Mouse (Mus musculus): Measurements from ENCODE around the gene Cacna2d1. TPM values are rescaled to one million over a fixed set of nuclear protein-coding genes. Genes with fewer than 3 reads are reported as not detected.

Gene Cacna2d1
- polyA plus RNA-seq, 1 experiment from 2014 or later = 1.6 TPM

DNA sequence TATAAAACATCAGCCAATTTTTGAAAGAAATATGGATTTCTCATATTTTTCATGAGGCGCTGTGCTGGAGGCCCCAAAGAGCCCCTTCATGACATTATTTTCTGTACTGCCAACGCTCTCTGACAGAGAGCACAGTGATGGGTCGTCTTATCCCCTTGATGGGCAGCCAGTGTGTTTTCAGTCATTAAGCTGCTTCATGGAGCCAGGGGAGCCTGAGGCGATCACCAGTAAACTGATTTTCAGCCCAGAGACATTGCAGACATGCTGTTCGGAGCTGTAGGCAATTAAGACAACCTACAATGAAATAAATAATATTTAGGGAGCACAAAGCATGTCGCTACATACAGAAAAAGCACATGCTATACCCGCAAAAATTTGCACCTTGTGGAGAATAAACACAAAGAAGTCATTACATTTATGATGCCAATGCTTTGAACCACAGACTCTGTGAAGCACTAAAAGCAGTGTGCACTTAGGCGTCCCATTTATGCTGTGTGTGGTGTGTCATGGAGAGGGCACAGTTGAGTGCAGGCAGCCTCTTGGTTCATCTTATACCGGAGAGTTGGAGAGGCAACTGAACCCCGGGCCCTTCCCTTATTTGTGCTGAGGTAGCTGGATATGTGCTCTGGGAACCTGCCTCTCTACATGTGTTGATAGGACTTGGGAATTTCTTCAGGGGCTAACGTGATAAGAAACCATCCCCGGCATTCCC, 57.1 kb downstream of the Cacna2d1 start:
- 61% methylated on average over 12 of the region's 12 CpGs for WGBS (ENCODE audit: insufficient replicate concordance)
- no peaks in the 10 kb centered on the region for H3K4me1 ChIP-seq
- ATAC-seq = no peak
- no peak overlapping the region for H3K27ac ChIP-seq
- H3K27me3 ChIP-seq (replicated peaks) = no peaks in the 10 kb centered on the region
- H3K36me3 ChIP-seq = no peaks in the 10 kb centered on the region
- H3K4me3 ChIP-seq = no peak overlapping the region
- no peaks in the 10 kb centered on the region for H3K9me3 ChIP-seq (replicated peaks)
- no peak overlapping the region for H3K4me2 ChIP-seq
- H3K9ac ChIP-seq = no peak overlapping the region

DNA sequence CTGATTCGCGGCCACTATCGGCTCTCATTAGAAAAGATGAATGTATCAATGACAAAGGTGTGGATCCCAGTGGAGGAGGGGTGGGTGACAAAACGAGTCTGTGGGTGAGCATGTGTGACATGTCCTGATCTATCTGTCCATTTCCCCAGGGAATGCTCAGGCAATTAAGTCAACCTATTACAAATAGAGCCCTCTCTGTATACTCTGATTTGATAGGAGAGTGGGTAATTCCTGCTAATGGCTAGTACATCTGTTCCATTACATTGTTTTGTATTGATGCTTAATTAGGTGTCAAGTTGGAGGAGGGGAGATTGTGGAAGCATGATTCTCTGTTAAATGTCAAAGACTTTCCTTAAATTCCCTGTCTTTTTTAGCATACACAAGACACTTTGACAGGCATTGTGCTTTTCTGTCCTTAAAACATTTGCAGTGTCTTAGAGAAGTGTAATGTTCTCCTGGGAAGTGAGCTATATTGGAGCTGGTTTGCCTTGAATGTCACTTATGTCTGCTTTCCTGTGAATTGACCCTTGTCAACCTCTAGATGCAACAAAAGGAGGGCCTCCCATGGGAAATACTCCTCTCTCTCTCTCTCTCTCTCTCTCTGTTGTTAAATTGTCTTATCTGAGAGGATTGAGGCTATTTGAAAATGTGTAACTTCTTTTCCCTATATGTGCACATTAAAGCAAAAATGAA, 58.9 kb downstream of the Cacna2d1 start:
- Histone ChIP-seq H3K36me3 (no peaks in the 10 kb centered on the region), H3K9ac (no peak overlapping the region), H3K27ac (no peak overlapping the region), H3K4me1 (no peaks in the 10 kb centered on the region), H3K9me3 (replicated peaks) (no peaks in the 10 kb centered on the region), H3K27me3 (replicated peaks) (no peaks in the 10 kb centered on the region), H3K4me3 (no peak overlapping the region), H3K4me2 (no peak overlapping the region)
- ATAC-seq = no peak
- WGBS (ENCODE audit: insufficient replicate concordance) = 67% methylated on average over 4 of the region's 4 CpGs

DNA sequence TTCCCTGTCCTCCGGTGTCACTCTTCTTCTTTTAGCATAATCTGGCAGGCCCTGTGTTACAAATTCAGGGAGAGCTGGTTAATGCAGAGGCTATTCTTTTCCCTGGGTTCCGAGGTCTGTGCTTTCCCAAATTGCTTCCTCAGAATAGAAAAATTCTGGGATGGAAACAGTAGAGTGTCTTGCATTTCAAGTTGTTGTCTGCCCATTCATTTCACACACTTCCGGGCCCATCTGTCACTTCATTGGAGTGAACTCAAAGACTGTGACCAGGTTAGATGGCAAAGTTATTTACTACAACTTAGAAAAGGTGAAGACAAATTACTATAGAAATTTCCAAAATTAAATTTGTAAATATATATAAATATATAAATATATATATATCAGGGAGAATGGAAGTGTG, 62.7 kb downstream of the Cacna2d1 start:
- Histone ChIP-seq H3K4me1 (no peaks in the 10 kb centered on the region), H3K9me3 (replicated peaks) (no peaks in the 10 kb centered on the region), H3K27me3 (replicated peaks) (no peaks in the 10 kb centered on the region), H3K4me2 (no peak overlapping the region), H3K4me3 (no peak overlapping the region), H3K27ac (no peak overlapping the region), H3K36me3 (no peaks in the 10 kb centered on the region), H3K9ac (no peak overlapping the region)
- ATAC-seq = no peak
- 61% methylated on average over 3 of the region's 3 CpGs for WGBS (ENCODE audit: insufficient replicate concordance)

DNA sequence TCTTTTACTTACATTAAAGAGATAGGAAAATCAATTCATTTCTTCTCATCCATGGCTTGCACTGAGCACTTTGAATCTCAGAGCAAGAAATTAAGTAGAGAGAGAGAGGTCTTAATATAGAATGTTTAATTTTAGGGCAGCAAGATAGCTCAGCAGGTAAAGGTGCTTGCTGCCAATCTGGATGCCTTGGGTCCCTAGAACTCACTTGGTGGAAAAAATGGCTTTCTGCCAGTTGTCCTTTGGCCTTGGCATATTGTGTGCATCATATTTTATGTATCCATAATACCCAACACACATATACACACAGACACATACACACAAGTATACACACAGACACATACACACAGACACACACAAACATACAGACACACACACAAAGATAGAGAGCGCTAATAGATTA, 63.3 kb downstream of the Cacna2d1 start:
- Histone ChIP-seq H3K27me3 (replicated peaks) (no peaks in the 10 kb centered on the region), H3K4me3 (no peak overlapping the region), H3K27ac (no peak overlapping the region), H3K9me3 (replicated peaks) (no peaks in the 10 kb centered on the region), H3K9ac (no peak overlapping the region), H3K36me3 (no peaks in the 10 kb centered on the region), H3K4me1 (no peaks in the 10 kb centered on the region), H3K4me2 (no peak overlapping the region)
- 72% methylated on average over 1 of the region's 1 CpGs for WGBS (ENCODE audit: insufficient replicate concordance)
- ATAC-seq = no peak

DNA sequence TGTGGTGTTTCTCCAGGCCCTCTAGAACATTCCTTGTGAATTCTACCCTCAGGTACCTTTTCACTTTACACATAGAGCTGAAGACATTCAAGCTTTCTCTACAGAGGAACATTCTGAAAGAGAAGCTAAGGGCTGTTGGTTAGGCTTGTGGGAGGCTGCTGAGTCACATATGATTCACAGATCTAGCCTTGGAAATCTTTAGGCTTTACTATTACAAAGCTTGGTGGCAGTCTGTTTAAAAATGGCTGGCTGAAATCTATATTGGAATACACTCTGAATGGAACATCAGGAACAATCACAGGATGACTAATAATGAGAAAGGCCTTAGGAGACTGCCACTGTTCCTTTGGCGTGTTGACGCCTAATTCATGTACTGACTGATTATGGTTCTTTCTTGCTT, 66.4 kb downstream of the Cacna2d1 start:
- 76% methylated on average over 2 of the region's 2 CpGs for WGBS (ENCODE audit: insufficient replicate concordance)
- H3K4me2 ChIP-seq = no peak overlapping the region
- H3K27ac ChIP-seq = no peak overlapping the region
- no peak for ATAC-seq
- no peak overlapping the region for H3K9ac ChIP-seq
- H3K4me1 ChIP-seq = no peaks in the 10 kb centered on the region
- no peaks in the 10 kb centered on the region for H3K9me3 ChIP-seq (replicated peaks)
- no peak overlapping the region for H3K4me3 ChIP-seq
- H3K27me3 ChIP-seq (replicated peaks) = no peaks in the 10 kb centered on the region
- H3K36me3 ChIP-seq = no peaks in the 10 kb centered on the region

DNA sequence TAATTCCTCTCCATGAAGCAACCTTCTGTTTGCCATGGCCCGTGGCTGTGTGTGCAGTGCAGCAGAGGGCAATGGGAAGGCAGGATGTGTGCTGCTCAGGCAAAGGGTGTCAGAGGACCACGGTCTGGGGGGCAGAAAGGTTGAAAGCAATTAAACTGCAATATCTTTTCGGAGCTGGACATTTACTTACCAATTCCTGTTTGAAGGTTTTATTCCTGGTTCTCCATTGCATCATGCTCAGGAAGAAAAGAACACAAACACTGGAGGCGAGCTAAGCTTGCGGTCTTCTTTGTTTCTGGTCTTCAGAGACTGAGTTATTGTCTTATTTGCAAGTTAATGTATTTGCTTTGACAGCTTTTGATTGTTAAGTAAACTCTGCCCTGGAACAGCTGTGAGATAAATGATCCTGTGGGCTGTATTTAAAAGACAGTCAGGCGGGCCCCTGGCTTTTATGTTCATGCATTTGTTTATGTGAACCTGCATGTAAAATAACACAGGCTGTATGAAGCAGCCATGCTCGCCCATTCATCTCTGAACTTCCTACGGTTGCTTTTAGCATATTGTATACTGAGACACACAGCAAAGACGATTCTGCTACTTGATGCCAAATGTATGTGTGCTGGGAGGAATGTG, 68.1 kb downstream of the Cacna2d1 start:
- no peak for ATAC-seq
- no peaks in the 10 kb centered on the region for H3K27me3 ChIP-seq (replicated peaks)
- no peak overlapping the region for H3K4me3 ChIP-seq
- no peak overlapping the region for H3K9ac ChIP-seq
- no peaks in the 10 kb centered on the region for H3K4me1 ChIP-seq
- H3K4me2 ChIP-seq = no peak overlapping the region
- no peak overlapping the region for H3K27ac ChIP-seq
- 46% methylated on average over 9 of the region's 9 CpGs for WGBS (ENCODE audit: insufficient replicate concordance)
- H3K9me3 ChIP-seq (replicated peaks) = no peaks in the 10 kb centered on the region
- H3K36me3 ChIP-seq = no peaks in the 10 kb centered on the region

DNA sequence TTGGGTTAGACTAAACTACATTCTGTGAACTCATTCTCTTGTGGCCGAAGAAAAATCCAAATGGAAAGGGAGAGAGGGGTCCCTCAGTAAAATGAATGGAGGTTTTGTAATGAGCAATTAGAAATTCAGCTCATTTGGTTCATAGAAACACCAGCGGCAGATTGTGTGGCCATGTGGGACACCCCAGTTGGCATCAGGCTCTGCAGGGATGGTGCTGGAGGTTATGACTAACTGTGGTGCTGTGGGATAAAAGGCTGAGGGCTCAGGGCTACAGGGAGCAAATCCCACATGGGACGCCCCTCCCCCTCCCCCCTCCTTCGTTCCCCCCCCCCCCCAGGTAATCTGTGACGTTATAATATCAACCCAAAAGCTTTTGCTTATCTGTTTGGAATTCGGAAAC, 69.8 kb downstream of the Cacna2d1 start:
- WGBS (ENCODE audit: insufficient replicate concordance) = 36% methylated on average over 6 of the region's 6 CpGs
- Histone ChIP-seq H3K4me3 (no peak overlapping the region), H3K4me1 (no peaks in the 10 kb centered on the region), H3K27ac (no peak overlapping the region), H3K4me2 (no peak overlapping the region), H3K9me3 (replicated peaks) (no peaks in the 10 kb centered on the region), H3K9ac (no peak overlapping the region), H3K27me3 (replicated peaks) (no peaks in the 10 kb centered on the region), H3K36me3 (no peaks in the 10 kb centered on the region)
- no peak for ATAC-seq

DNA sequence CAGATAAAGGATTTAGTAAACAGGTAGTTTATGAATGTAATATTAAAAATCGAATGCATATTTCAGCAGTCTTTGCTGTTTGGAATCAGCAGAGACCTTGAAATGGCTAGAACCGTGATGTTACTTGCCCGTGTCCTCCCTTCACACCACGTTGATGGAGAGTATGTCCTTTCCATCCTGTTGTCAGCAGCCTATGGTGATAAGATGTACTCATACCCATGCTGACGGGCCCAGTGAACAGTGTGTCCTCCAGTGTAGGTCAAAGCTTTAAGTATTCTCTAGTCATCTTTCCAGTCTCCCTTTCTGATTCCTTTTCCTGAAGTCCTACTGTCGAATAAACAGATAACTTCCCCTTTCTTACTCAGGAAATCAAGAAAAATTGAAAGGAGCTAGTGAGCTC, 72.5 kb downstream of the Cacna2d1 start:
- WGBS (ENCODE audit: insufficient replicate concordance) = 57% methylated on average over 6 of the region's 6 CpGs
- ATAC-seq = no peak
- Histone ChIP-seq H3K4me2 (no peak overlapping the region), H3K27ac (no peak overlapping the region), H3K9me3 (replicated peaks) (no peaks in the 10 kb centered on the region), H3K9ac (no peak overlapping the region), H3K4me3 (no peak overlapping the region), H3K36me3 (no peaks in the 10 kb centered on the region), H3K4me1 (no peaks in the 10 kb centered on the region), H3K27me3 (replicated peaks) (no peaks in the 10 kb centered on the region)

DNA sequence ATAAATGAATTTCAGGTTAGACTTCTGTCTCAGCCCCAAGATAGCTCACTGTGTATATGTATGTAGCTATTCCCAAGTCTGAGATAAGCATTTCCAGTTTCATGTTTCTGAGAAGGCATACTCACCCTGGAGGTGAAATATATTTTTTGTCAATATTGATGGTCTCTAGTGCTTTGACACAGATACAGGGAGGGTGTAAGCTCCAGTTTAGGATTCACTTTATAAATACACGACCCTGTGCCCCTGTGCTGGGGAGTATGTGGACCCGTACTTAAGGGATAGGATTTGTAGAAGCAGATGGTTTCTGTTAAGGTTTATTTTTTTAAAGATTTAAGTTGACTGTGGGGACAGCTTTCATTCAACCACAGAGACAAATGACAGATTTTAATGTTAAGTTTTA, 79.2 kb downstream of the Cacna2d1 start:
- no peak for ATAC-seq
- Histone ChIP-seq H3K9me3 (replicated peaks) (no peaks in the 10 kb centered on the region), H3K9ac (no peak overlapping the region), H3K4me1 (no peaks in the 10 kb centered on the region), H3K27me3 (replicated peaks) (no peaks in the 10 kb centered on the region), H3K4me2 (no peak overlapping the region), H3K4me3 (no peak overlapping the region), H3K27ac (no peak overlapping the region), H3K36me3 (no peaks in the 10 kb centered on the region)
- WGBS (ENCODE audit: insufficient replicate concordance) = 71% methylated on average over 2 of the region's 2 CpGs

DNA sequence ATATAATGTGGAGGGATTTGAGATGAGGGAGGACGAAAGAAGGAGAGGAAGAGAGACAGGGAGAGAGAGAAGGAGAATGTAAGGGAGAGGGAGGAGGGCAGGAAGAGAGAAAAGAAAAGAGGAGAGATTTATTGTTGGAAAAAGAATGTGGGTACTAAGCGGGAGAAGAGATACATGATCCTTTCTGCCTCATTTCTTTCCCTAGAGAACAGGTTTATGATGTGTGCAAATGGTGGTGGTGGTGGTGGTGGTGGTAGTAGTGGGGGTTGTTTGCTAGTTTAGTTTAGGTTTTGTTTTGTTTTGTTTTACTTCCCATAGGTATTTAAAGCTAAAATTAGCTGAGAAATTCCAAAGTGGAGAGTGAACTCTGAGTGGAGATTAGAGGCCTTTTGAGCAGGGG, 79.9 kb downstream of the Cacna2d1 start:
- Histone ChIP-seq H3K36me3 (no peaks in the 10 kb centered on the region), H3K27ac (no peak overlapping the region), H3K4me3 (no peak overlapping the region), H3K9ac (no peak overlapping the region), H3K27me3 (replicated peaks) (no peaks in the 10 kb centered on the region), H3K9me3 (replicated peaks) (no peaks in the 10 kb centered on the region), H3K4me1 (no peaks in the 10 kb centered on the region), H3K4me2 (no peak overlapping the region)
- ATAC-seq = no peak
- WGBS (ENCODE audit: insufficient replicate concordance) = 49% methylated on average over 2 of the region's 2 CpGs

DNA sequence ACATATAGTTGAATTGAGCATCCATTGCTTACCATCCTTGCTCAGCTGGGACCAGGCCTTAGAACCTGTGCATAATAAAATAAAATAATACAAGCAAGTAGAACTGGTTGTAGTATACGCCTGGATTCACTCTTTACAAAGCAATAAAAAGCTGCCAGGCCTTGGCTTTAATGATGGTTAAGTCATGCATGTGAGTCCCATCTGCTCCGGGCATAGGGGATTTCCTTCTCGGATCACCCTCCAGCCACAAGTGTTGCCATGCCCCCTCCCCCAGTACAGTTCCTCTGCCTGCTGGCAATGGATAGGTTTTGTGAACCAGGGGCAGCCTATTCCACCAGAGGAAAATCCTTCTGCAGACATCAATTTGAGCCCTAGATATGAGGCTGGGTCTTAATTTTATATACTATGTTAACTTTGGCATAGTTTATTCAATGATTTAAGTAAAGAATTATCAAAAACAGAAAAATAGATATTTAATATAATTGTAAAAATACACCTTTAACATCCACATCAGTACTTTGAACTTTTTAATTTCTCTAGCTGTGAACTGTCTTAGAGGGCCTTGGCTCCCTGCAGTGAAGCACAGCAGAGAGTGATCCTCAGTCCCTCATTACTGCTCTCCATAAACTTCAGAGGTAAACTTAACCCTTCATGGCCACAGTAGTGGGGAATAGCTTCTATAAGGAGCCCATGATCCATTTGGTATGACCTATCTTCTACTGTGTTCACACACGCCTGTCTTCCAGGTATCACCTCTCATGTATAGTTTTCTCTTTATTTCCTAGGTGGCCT, 90.3 kb downstream of the Cacna2d1 start:
- H3K27me3 ChIP-seq (replicated peaks) = no peaks in the 10 kb centered on the region
- no peak overlapping the region for H3K4me3 ChIP-seq
- no peak overlapping the region for H3K9ac ChIP-seq
- no peaks in the 10 kb centered on the region for H3K36me3 ChIP-seq
- no peaks in the 10 kb centered on the region for H3K9me3 ChIP-seq (replicated peaks)
- no peak for ATAC-seq
- H3K27ac ChIP-seq = no peak overlapping the region
- H3K4me1 ChIP-seq = no peaks in the 10 kb centered on the region
- 57% methylated on average over 4 of the region's 4 CpGs for WGBS (ENCODE audit: insufficient replicate concordance)
- no peak overlapping the region for H3K4me2 ChIP-seq

DNA sequence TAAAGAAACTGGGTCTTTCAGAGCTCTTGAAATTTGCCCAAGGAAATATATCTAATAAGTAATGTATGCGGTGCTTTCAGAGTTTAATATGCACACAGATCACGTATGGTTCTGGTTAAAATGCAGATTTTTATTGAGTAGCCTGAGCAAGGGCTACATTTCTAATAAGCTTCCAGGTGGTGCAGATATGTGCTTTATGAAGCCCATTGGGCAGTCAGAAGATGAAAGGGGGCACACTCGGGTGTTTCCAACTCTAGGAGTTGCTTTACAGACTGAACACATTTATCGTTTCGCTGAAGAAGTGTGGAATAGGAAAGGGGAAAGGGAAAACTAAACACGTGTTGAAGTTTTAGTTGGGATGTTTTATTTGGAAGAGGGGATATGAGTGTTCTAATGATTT, 94.4 kb downstream of the Cacna2d1 start:
- no peaks in the 10 kb centered on the region for H3K36me3 ChIP-seq
- H3K4me3 ChIP-seq = no peak overlapping the region
- H3K9ac ChIP-seq = no peak overlapping the region
- WGBS (ENCODE audit: insufficient replicate concordance) = 75% methylated on average over 6 of the region's 6 CpGs
- no peak overlapping the region for H3K4me2 ChIP-seq
- no peaks in the 10 kb centered on the region for H3K9me3 ChIP-seq (replicated peaks)
- no peak for ATAC-seq
- H3K4me1 ChIP-seq = no peaks in the 10 kb centered on the region
- H3K27me3 ChIP-seq (replicated peaks) = no peaks in the 10 kb centered on the region
- H3K27ac ChIP-seq = no peak overlapping the region
